Mouse (Mus musculus): ENCODE measurements at regions not wholly inside any gene's neighbourhood (a gene's known extent, or its start where the extent isn't known, plus 50 kb on each side); places are given as distances from the start of the nearest gene placed in this dataset.

DNA sequence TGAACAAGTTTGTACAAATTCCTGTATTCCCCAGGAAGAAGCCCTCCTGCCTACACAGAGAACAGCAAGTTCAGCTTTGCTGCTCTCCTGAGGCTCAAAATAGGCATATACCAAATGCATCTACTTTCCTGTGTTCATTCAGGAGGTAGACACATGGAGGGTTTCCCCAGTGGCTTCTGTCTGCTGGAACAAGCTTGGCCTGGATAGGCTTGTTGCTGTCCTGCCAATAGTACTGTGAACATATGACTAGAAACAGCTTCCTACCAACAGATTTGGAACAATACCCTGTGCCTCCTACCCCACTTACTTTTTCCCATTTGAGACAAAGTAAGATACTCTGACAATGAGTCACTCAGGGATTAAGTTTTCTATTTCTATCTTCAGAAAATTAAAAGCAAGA lies 93.8 kb upstream of the Wdpcp start:
- in situ Hi-C loops (cut with MboI; ENCODE audit: low sequenced_read_pairs): no loop called here

DNA sequence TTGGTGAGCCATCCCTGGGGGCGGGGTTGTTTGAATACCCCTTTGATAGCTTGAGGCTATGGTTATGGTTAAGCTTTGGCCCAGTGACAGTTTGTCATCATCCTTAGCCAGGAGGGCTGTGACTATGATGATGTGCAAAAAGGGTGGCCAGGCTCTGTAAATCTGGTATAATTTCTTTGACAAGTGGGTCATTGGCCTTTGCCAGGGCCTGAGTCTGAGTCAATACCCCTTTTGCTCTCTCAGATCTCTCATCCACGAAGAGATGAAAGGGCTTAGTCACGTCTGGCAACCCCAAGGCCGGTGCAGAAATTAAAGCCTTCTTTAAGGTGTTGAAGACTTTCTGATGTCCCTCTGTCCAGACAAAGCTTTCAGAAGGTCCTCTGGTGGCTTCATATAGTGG lies 99.7 kb upstream of the Ugp2 start:
- in situ Hi-C loops (cut with MboI; ENCODE audit: low sequenced_read_pairs): loop anchor here (25.0 kb wide), 1 partner anchor 683 kb away; no protein-coding TSS in a partner anchor

DNA sequence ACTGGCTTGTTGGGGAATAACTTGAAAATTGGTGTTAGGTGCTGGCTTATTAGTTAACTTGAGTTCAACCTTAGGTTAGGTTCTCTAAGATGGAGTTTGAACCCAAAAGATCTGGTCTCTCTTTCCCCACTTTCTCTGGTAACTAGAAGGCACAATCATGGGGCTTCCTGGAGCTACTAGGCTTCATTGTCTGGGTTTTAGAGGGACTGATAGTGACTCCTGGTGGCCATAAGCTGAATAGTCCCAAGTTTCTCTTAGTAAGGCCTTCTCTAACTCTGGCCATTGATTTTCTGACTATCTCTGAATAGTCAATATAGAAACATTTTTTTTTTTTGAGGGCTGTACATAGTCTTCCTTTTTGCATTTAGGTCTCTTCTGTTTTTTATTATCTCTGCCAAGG lies 97.5 kb upstream of the Ugp2 start:
- in situ Hi-C loops (cut with MboI; ENCODE audit: low sequenced_read_pairs): loop anchor here (25.0 kb wide), 1 partner anchor 681 kb away; no protein-coding TSS in a partner anchor

DNA sequence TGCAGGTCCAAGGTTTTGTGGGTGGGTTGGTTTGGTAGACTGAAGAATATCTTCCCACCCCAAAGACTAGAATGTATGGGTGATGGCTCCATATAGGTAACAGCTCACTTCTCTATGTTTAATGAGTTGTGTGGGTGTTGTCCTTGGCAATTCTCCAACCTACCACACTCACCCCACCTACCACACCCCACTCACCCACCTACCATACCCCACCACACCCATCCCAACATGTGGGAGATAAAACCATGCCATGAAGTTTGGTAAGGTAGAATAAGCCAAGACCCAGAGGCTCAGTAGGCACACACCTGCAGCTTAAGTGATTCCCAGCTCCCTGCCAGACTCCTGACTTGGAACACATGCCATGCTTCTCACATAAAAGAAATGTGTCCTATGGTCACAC lies 89.0 kb upstream of the Ugp2 start:
- in situ Hi-C loops (cut with MboI; ENCODE audit: low sequenced_read_pairs): loop anchor here (25.0 kb wide), 1 partner anchor 673 kb away; no protein-coding TSS in a partner anchor

DNA sequence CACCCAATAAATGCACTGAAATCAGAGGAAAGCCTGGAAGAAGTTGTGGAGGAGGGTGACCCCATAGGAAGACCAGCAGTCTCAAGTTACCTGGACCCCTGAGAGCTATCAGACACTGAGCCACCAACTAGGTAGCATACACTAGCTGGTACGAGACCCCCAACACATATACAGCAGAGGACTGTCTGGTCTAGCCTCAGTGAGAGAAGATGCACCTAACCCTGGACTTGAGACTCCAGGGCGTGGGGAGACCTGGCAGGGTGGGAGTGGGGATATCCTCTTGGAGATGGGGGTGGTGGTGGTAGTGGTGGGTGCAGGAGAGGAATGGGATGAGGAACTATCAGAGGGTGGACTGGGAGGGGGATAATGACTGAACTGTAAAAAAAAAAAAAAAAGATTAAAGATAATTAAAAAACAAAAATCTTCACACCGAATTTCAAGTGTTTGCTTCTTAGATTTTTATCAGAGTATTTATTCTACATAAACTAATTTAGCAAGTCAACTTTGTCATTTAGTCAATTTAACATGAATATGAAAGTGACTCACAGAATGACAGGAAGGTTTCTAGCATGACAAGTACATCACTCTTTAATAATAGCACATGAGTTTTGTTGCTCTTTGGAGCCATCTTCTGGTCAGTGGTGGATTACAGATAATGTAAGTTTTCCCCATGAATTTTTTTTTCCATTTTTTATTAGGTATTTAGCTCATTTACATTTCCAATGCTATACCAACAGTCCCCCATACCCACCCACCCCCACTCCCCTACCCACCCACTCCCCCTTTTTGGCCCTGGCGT lies 82.5 kb upstream of the Ugp2 start:
- in situ Hi-C loops (cut with MboI; ENCODE audit: low sequenced_read_pairs): loop anchor here (25.0 kb wide), 1 partner anchor 666 kb away; no protein-coding TSS in a partner anchor

DNA sequence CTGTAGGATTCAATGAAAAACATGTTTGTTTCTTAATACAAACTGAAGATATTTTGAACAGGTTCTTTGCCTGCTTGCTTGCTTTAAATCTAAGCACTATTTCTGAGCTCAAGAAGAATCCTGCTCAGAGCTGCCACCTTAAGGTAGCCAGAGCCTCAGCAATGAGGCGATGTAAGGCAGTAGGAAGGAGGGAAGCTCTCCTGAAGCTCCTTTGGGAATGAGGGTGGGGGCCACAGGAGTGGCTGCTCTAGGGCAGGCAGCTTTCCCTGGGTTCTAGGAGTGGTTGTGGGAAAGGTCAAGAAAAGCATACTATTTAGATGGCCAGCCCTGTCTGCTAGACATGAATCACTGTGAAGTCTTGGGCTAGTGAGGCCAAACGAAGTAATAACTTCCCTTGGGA lies 62.7 kb upstream of the Ugp2 start:
- in situ Hi-C loops (cut with MboI; ENCODE audit: low sequenced_read_pairs): no loop called here

DNA sequence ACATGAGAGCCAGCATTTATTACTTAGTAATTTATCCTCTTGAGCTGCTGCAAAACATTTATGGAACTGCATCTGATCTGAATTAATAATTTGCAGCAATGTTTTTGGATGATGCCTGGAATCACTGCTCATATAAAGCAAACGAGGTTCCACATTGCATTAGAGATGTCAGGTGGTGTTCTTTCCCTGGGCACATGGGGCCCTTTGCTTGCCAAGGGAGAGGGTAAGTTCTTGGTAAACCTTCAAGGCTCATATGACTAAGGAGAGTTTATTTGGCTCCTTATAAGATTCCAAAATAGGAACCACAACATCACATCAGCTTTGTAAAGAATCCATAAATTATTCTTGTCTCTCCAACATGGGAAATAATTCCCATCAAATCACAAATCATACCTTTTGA lies 59.0 kb upstream of the Ugp2 start:
- in situ Hi-C loops (cut with MboI; ENCODE audit: low sequenced_read_pairs): no loop called here

DNA sequence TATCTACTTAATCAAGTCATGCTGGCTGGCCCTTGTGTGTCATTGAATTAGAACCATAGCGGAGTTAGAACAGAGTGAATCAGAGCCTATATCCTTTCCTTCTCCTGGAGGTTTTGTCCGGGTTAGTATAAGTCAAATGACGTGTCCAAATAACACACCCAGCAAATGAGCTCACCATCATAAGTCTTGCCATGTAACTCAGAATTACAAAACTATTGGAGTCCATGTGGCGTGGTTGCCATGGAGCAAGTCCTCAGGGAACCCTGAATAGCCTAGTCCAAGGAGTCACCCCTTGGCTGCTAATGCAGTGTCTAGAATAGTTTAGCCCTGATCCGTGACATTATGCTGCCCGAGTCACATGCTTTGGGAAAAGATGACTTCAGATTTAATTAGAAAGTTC lies 57.7 kb upstream of the Ugp2 start:
- in situ Hi-C loops (cut with MboI; ENCODE audit: low sequenced_read_pairs): no loop called here

DNA sequence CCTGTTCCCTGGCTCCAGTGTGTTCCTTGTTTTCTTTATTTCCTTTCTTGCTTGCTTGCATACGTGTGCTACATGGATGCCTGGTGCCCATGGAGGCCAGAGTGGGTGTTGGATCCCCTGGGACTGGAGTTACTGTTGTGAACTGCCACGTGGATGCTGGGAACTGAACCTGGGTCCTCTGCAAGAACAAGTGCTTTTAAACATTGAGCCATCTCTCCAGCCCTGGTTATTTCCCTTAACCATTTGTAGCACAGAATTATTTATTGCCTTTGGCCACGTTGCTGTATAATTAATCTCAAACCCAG lies 57.0 kb upstream of the Ugp2 start:
- in situ Hi-C loops (cut with MboI; ENCODE audit: low sequenced_read_pairs): no loop called here

DNA sequence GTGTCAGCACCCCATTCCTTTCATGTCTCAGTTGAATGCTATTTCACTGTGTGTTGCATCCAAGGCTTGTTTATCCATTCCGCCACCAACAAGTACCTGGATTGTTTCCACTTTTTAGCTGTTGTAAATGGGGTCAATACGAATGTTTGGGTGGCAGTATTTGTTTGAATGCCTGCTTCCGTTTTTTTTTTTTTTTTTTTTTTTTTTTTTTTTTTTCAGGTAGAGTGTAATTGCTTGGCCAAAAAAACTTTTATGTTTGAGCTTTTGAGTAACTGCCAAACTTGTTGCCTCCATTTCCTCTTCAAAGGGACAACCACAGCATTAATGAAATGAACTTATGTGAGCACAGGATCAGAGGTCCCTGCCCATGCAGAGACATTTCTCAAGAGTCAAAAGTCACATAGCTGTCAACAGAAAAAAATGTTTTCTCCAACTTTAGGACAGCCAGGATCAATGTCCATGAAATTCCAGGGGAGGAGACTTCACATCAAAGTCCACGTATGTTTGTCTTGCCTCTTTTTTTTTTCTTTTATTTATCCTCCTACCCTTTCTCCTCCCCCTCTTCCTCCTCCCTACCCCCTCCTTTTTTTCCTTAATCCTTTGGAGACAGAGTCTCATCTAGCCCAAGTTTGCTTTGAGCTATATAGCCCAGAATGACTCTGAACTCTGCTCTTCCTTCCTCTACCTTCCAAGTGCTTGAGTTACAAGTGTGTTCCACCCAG lies 56.5 kb upstream of the Ugp2 start:
- in situ Hi-C loops (cut with MboI; ENCODE audit: low sequenced_read_pairs): no loop called here

DNA sequence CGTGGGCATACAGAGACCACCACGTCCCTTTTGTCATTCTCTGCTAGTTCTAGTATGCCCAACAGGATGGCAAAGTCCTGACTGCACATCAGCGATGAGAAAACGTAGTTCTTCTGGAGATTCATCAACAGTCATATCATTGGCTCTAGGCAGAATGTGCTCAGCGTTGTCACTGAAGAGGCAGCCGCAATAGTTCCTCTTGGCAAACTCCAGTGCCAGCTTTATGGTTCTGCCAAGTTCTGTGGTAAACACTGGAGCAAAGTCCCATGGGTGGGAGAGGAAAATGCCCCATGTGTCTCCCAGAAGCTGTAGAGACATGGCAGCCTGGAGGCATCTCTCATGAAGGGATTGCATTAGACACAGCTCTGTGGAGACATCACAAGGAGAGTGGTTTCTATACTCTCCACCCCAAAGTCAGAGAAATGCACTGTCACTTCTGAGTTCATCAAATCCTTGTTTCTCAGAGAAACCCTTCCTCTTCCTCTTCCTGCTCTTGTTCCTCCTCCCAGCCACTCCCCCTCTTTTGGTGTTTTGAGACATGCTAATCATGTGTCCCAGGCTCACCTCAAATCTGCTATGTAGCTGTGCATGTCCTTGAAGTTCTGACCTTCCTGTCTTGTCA lies 54.6 kb upstream of the Ugp2 start:
- in situ Hi-C loops (cut with MboI; ENCODE audit: low sequenced_read_pairs): no loop called here

DNA sequence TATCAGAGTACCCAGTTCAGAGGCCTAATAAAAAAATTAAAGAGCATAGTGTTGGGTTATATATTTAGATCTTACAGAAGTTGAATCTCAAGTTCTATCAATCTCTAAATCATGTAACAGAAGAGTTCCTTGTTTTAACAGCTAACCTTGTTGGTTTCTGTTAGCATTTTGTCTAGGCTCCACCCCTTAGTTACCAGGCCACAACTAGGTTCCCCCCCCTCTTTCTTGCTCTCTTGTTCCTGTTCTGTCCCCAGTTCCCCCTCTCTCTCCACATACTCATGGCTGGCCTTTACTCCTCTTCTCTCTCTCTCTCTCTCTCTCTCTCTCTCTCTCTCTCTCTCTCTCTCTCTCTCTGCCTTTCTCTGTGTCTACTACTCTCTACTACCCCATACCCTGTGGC lies 53.3 kb upstream of the Ugp2 start:
- in situ Hi-C loops (cut with MboI; ENCODE audit: low sequenced_read_pairs): no loop called here

DNA sequence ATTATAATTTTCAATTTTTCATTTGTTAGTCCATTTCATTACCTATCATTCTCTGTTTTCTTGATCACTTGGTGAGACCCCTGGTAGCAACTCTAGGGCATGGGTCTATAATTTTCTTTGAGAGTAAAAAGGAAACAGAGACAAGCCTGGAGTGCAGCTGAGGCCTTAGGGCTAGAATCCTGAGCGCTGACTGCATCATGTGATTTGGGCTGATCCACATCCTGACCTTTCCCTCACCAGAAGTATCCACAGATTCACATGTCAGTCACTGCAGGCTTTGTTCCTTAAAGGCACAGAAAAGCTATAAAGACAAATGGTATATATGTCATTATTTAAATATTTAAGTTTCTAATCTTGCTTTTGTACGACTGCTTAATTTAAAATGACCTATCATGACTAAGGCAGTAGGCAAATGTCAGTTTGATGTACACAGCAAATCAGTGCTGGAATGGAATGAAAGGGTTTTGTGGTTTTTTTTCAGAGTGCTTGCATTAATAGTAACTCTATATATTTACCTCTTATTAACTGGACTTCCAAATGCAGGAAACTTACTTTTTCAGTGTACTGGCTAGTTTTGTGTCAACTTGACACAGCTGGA lies 51.4 kb upstream of the Ugp2 start:
- in situ Hi-C loops (cut with MboI; ENCODE audit: low sequenced_read_pairs): no loop called here

Measured in CH12F3 (cell line).